Mouse (Mus musculus) spleen, adult 2 months (tissue): Measurements from ENCODE around the gene Zfp553. TPM values are rescaled to one million over a fixed set of nuclear protein-coding genes. Genes with fewer than 3 reads are reported as not detected.

Experiments used
- DNase-seq, 2 experiments: peaks; one replicate each; pipeline versions ENCODE4 v3.0.0 to v3.0.0-alpha.2; 2012 to 2021; ENCODE audit warnings: low spot score in 2 of 2, low read depth in 1 of 2
- H3K27ac ChIP-seq: fragments of 200-500 bp; 2 replicates; pipeline ENCODE4 v1.5.1; 2012; ENCODE audit warnings: low read length, inconsistent platforms; ENCODE audit not compliant: insufficient read depth
- H3K27me3 ChIP-seq: fragments of 200-500 bp; 2 replicates; pipeline ENCODE4 v1.6.1; 2012; ENCODE audit warnings: mild to moderate bottlenecking, moderate library complexity, low read length, inconsistent platforms; ENCODE audit not compliant: control insufficient read depth, insufficient read depth
- H3K36me3 ChIP-seq: fragments of 200-500 bp; 2 replicates; pipeline ENCODE4 v1.6.1; 2012; ENCODE audit warnings: mild to moderate bottlenecking, low read length, inconsistent platforms; ENCODE audit not compliant: control insufficient read depth, insufficient read depth
- H3K4me1 ChIP-seq: fragments of 200-500 bp; 2 replicates; pipeline ENCODE4 v1.6.1; 2011; ENCODE audit warnings: inconsistent platforms; ENCODE audit not compliant: control insufficient read depth, insufficient read depth, insufficient read length
- H3K4me3 ChIP-seq: fragments of 200-500 bp; 2 replicates; pipeline ENCODE4 v1.5.1; 2011; ENCODE audit warnings: mild to moderate bottlenecking, inconsistent platforms; ENCODE audit not compliant: insufficient read depth, insufficient read length; ENCODE audit errors: extremely low read depth
- CTCF ChIP-seq: fragments of 200-500 bp; IDR thresholded peaks from 2 replicates; pipeline ENCODE4 v1.5.1; 2011; ENCODE audit warnings: mild to moderate bottlenecking, inconsistent platforms; ENCODE audit not compliant: insufficient read depth, insufficient read length, insufficient replicate concordance; ENCODE audit errors: extremely low read depth
- POLR2A ChIP-seq: fragments of 200-500 bp; IDR thresholded peaks from 2 replicates; pipeline ENCODE4 v1.6.1; 2011; ENCODE audit warnings: low read depth, low read length, inconsistent platforms
- WGBS: fragments of 180-500 bp; shearing (Covaris S2); methylation state at CpG from one replicate; pipeline ENCODE4 v1.1.7; 2018; 5-methylcytosine and 5-hydroxymethylcytosine counted together
- polyA plus RNA-seq: library from polyadenylated mRNA; depleted of rRNA; stranded (reverse); fragments of >200 nt; gene quantifications from 2 replicates; pipeline ENCODE4 v1.2.3, GENCODE M21; 2012; rRNA removed

The Zfp553 gene
- polyA plus RNA-seq, 1 experiment: 9.2 TPM

DNA sequence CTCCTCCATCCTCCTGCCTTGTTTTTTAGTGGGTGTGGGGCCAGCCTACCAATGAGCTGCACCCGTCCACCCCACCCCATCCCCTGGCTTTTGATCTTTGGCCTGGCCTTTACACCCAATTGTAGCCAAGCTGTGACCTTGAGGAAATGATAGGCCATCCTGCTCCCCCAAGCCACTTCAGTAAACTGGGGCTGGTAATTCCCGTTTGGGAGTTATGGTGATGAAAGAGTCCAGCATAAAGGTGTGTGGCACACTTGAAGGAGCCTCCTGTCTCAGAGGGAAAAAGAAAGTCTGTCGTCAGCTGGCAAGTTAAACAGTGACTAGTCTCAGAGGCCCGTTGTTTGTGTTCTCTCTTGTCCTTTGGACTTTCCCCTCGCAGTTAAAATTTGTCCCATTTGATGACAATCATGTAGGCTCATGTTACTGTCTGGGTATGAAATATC lies 43.7 kb downstream of the Zfp553 start:
- H3K4me1 ChIP-seq: peaks cover 15% of the 10 kb centered on the region; the same call in 1 of the 2 replicates
- no peaks in the 10 kb centered on the region for H3K36me3 ChIP-seq
- no peak overlapping the region for H3K4me3 ChIP-seq
- H3K27ac ChIP-seq: no peak overlapping the region
- TF ChIP-seq POLR2A (no peak), CTCF (no peak)
- DNase-seq: no peak
- H3K27me3 ChIP-seq: no peaks in the 10 kb centered on the region
- WGBS: 87% methylated on average over 5 of the region's 5 CpGs

DNA sequence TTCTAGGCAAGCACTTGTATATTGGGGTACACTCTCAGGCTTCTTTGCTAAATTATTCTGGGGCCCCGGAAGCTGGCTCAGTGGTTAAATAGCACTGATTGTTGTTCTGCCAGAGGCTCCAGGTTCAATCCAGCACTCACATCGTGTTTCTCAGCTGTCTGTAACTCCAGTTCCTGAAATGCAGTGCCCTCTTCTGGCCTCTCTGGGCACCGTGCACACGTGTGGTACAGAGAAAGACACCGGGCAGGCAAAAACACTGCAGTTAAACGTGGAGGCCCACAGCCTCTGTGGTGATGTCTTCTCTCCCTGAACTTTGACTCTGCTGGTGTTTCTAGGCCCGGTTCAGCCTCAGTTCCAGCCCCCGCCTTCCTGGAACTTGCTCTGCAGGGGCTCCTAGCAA lies 45.5 kb downstream of the Zfp553 start:
- H3K27ac ChIP-seq: no peak overlapping the region

DNA sequence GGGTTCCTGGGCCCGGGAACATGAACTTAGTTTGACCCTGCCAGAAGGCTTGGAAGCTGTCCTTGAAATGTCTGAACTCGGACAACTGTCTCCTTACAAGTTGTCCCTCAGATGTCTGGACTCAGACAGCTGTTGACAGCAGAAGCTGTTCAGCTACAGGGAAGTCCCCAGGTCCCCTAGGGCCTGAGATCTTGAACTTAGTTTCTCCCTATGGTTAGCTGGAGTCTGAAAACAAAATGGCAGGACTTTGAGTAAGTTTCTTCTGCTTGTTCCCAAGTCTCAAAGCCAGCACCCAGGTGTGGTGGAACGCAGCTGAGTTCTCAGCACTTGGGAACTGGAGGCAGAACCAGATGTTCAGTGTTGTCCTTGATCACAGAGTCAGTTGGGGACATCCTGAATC lies 47.2 kb downstream of the Zfp553 start:
- WGBS: 67% methylated on average over 3 of the region's 3 CpGs
- no peak for DNase-seq
- Histone ChIP-seq H3K4me3 (no peak overlapping the region), H3K4me1 (peaks cover 8% of the 10 kb centered on the region; the same call in 1 of the 2 replicates), H3K27ac (no peak overlapping the region), H3K27me3 (no peaks in the 10 kb centered on the region), H3K36me3 (no peaks in the 10 kb centered on the region)
- TF ChIP-seq POLR2A (no peak), CTCF (no peak)

More for the DNA sequence above, 45.5 kb downstream of the Zfp553 start:
- peak; percentile 52 to 58 for DNase-seq
- no peaks in the 10 kb centered on the region for H3K27me3 ChIP-seq
- no peak overlapping the region for H3K4me3 ChIP-seq
- 15% methylated on average over 8 of the region's 8 CpGs for WGBS
- TF ChIP-seq CTCF: peak; percentile 65; the same call in 1 of the 2 replicates
- TF ChIP-seq POLR2A: no peak
- no peaks in the 10 kb centered on the region for H3K36me3 ChIP-seq
- peaks cover 7% of the 10 kb centered on the region; the same call in 1 of the 2 replicates for H3K4me1 ChIP-seq

DNA sequence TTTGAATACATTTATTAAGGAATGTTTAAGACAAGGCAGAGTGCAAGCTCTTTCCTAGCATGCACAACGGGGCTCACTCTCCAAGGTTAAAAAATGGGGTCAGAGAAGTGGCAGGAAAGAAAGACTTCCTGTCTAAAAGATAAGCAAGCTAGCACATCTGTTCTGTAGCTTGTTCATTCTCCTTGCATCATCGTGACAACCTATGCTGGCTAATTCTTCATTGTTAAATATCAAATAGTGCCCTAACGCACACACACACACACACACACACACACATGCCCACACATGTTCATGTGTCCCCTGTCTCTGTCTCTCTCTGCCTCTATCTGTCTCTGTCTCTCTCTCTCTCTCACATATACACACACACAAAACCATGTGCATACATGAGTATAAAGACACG lies 48.3 kb downstream of the Zfp553 start:
- WGBS: 28% methylated on average over 4 of the region's 4 CpGs
- H3K36me3 ChIP-seq: no peaks in the 10 kb centered on the region
- H3K27me3 ChIP-seq: no peaks in the 10 kb centered on the region
- TF ChIP-seq CTCF: no peak
- TF ChIP-seq POLR2A: no peak
- no peak overlapping the region for H3K27ac ChIP-seq
- H3K4me1 ChIP-seq: peaks cover 11% of the 10 kb centered on the region; the same call in 1 of the 2 replicates
- H3K4me3 ChIP-seq: no peak overlapping the region
- DNase-seq: no peak

DNA sequence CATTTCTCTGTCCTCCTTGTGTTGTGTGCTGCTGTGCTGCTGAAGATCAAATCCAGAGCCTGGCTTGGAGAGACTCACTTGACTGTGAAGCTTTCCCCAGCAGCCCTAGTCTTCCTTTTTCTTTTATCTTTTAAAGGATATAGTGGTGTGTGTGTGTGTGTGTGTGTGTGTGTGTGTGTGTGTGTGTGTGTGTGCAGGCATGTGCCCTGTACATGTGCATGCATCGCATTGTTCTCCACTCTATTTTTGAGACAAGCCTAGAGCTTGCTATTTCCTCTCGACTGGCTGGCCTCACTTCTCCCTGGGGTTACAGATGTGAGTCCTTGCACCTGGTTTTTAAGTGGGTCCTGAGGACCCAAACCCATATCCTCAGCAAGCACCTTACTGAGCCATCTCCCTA lies 49.3 kb downstream of the Zfp553 start:
- Histone ChIP-seq H3K4me3 (no peak overlapping the region), H3K27me3 (no peaks in the 10 kb centered on the region), H3K4me1 (peaks cover 11% of the 10 kb centered on the region; the same call in 1 of the 2 replicates), H3K36me3 (no peaks in the 10 kb centered on the region), H3K27ac (no peak overlapping the region)
- WGBS: 23% methylated on average over 2 of the region's 2 CpGs
- no peak for DNase-seq
- TF ChIP-seq CTCF: no peak

DNA sequence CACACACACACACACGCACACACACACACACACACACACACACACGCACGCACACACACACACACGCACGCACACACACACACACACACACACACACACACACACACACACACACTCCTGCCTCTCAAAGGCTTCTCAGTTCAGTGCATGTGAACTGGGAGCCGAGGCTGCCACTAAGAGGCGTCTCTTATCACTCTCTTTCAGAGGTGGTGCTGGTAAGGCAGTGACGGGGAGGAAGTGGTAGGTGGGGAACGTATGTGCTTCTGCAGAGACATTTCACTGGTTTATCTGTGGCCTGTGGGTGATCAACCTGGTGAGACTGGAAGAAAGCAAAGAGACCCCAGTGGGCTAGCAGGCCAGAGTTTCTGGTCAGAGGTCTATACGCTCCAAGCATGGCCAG lies 52.3 kb downstream of the Zfp553 start:
- Histone ChIP-seq H3K27me3 (no peaks in the 10 kb centered on the region), H3K27ac (peak overlapping the region; percentile 83), H3K4me1 (peaks cover 30% of the 10 kb centered on the region; the same call in 1 of the 2 replicates), H3K36me3 (no peaks in the 10 kb centered on the region), H3K4me3 (no peak overlapping the region)
- DNase-seq: peak in 1 of 2 experiments; percentile 32
- 22% methylated on average over 10 of the region's 10 CpGs for WGBS
- TF ChIP-seq POLR2A: no peak
- TF ChIP-seq CTCF: no peak

Other genes starting within 250 kb of the Zfp553 start
- 63.3 and 80.9 TPM in 2 replicates for gene Mvp, start 218.4 kb upstream of the Zfp553 start, polyA plus RNA-seq
- 0.48 and 2.5 TPM in 2 replicates for gene Pagr1b, start 216.6 kb upstream of the Zfp553 start, polyA plus RNA-seq
- 3.1 and 3.3 TPM in 2 replicates for gene Pagr1a, start 215.7 kb upstream of the Zfp553 start, polyA plus RNA-seq
- 27.8 and 31.8 TPM in 2 replicates for gene Gm42742, start 212.0 kb upstream of the Zfp553 start, polyA plus RNA-seq
- 5.8 and 6.5 TPM in 2 replicates for gene Prrt2, start 211.8 kb upstream of the Zfp553 start, polyA plus RNA-seq
- 215 and 345 TPM in 2 replicates for gene Maz, start 206.0 kb upstream of the Zfp553 start, polyA plus RNA-seq
- gene Kif22, start 190.6 kb upstream of the Zfp553 start, polyA plus RNA-seq: 6.3 and 8.2 TPM in 2 replicates
- gene Zg16, start 145.7 kb upstream of the Zfp553 start, polyA plus RNA-seq: 1,018 and 1,065 TPM in 2 replicates
- gene AI467606, start 141.7 kb upstream of the Zfp553 start, polyA plus RNA-seq: 135 and 221 TPM in 2 replicates
- gene Qprt, start 110.8 kb upstream of the Zfp553 start, polyA plus RNA-seq: 5.5 and 5.8 TPM in 2 replicates
- 54.6 and 56.6 TPM in 2 replicates for gene Spn, start 95.2 kb upstream of the Zfp553 start, polyA plus RNA-seq
- gene Cd2bp2, start 37.0 kb upstream of the Zfp553 start, polyA plus RNA-seq: 22.7 and 26.4 TPM in 2 replicates
- gene Tbc1d10b, start 24.6 kb upstream of the Zfp553 start, polyA plus RNA-seq: 33.0 and 34.3 TPM in 2 replicates
- gene Mylpf, start 24.2 kb upstream of the Zfp553 start, polyA plus RNA-seq: 1.2 and 5.2 TPM in 2 replicates
- gene Sept1, start 69 bp downstream of the Zfp553 start, polyA plus RNA-seq: 280 and 335 TPM in 2 replicates
- gene Zfp771, start 11.2 kb downstream of the Zfp553 start, polyA plus RNA-seq: 35.6 and 68.3 TPM in 2 replicates
- 30.8 and 37.5 TPM in 2 replicates for gene Dctpp1, start 27.6 kb downstream of the Zfp553 start, polyA plus RNA-seq
- gene Sephs2, start 41.0 kb downstream of the Zfp553 start, polyA plus RNA-seq: 12.9 and 16.0 TPM in 2 replicates
- 92.1 and 105 TPM in 2 replicates for gene Itgal, start 63.2 kb downstream of the Zfp553 start, polyA plus RNA-seq
- gene Zfp768, start 112.5 kb downstream of the Zfp553 start, polyA plus RNA-seq: 7.8 and 12.1 TPM in 2 replicates
- 7.2 and 10.0 TPM in 2 replicates for gene Zfp747, start 143.0 kb downstream of the Zfp553 start, polyA plus RNA-seq
- 3.2 and 3.7 TPM in 2 replicates for gene 9130019O22Rik, start 154.1 kb downstream of the Zfp553 start, polyA plus RNA-seq
- gene E430018J23Rik, start 160.6 kb downstream of the Zfp553 start, polyA plus RNA-seq: 4.3 and 6.4 TPM in 2 replicates
- gene Zfp764, start 173.8 kb downstream of the Zfp553 start, polyA plus RNA-seq: 6.1 TPM in 2 replicates
- 24.9 and 35.9 TPM in 2 replicates for gene Zfp688, start 189.0 kb downstream of the Zfp553 start, polyA plus RNA-seq
- gene Zfp689, start 216.1 kb downstream of the Zfp553 start, polyA plus RNA-seq: 4.1 and 6.2 TPM in 2 replicates
- gene Prr14, start 226.6 kb downstream of the Zfp553 start, polyA plus RNA-seq: 76.5 and 84.4 TPM in 2 replicates
- 56.1 and 61.0 TPM in 2 replicates for gene Fbrs, start 246.1 kb downstream of the Zfp553 start, polyA plus RNA-seq